Mouse (Mus musculus) small intestine, adult 2 months (tissue): ENCODE measurements around the gene Gm28048.

Experiments used
- CTCF ChIP-seq: fragments of 200-500 bp; IDR thresholded peaks from 2 replicates; pipeline ENCODE4 v1.5.1; 2012; ENCODE audit warnings: low read depth, mild to moderate bottlenecking, control low read depth, inconsistent platforms, low read length, moderate library complexity, mixed read lengths; ENCODE audit not compliant: insufficient replicate concordance, insufficient read length; ENCODE audit errors: extremely low read depth
- POLR2A ChIP-seq: fragments of 200-500 bp; IDR thresholded peaks from 2 replicates; pipeline ENCODE4 v1.6.1; 2012; ENCODE audit warnings: low read depth, mild to moderate bottlenecking, control low read depth, inconsistent platforms, low read length, moderate library complexity

DNA sequence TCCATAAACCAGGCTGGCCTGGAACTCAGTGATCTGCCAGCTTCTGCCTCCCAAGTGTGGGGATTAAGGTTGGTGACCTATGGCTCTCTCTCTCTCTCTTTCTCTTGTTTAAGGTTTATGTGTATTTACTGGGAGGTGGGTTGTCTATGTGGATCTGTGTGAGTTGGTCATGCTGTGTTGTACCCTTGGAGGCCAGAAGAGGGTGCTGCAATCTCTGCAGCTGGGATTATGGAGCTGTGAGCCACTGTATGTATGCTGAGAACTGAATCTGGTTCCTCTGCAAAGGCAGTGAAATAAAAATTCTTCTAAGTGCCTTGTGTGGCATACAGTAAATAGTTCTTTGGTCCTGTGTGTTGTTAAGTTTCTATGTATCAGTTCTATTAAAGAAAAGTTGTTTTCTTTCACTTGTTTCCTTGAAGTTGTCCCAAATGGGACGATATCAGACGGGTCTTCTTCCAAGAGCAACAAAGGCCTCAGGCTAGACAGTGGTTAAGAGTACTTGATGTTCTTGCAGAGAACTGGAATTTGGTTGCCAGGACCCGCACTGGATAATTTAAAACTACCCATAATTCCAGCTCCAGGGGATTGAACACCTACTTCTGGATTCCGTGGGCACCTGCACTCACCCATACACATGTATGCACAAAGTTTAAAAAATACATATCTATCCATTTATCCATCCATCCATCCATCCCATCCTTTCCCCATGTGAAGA lies 31.8 kb upstream of the Gm28048 start:
- no peak for TF ChIP-seq POLR2A
- TF ChIP-seq CTCF = peak; percentile 43; the same call in 1 of the 2 replicates
